Mouse (Mus musculus): Measurements from ENCODE around the gene Slit3.

GRCm38 (mm10) chr11:35315449-35316028 is 194.5 kb downstream of the Slit3 start:
- TF ChIP-seq TAL1 (IDR thresholded peaks at IDR 0.05; ENCODE audit: low read length) (no peak), GATA1 (IDR thresholded peaks at IDR 0.05; ENCODE audit: low read length) (no peak)
